Mouse (Mus musculus) limb, embryonic 15.5 days (tissue): Measurements from ENCODE around the gene Irf2bp2. TPM values are rescaled to one million over a fixed set of nuclear protein-coding genes. Genes with fewer than 3 reads are reported as not detected.

Source experiments
- ATAC-seq: fragments of 200-750 bp; cut with Nextera tagmentation; 2 replicates; pipeline ENCODE4 v1.8.0; 2017; ENCODE audit warnings: low read depth, moderate TSS enrichment; ENCODE audit not compliant: insufficient number of reproducible peaks, low FRiP score, low TSS enrichment
- H3K27ac ChIP-seq: fragments of 300-500 bp; sonication (generic); 2 replicates; pipeline ENCODE4 v1.5.1; 2015; ENCODE audit warnings: moderate library complexity, mild to moderate bottlenecking, inconsistent platforms
- H3K27me3 ChIP-seq: fragments of 300-500 bp; sonication (generic); 2 replicates; pipeline ENCODE4 v1.6.1; 2015; ENCODE audit warnings: inconsistent platforms
- H3K36me3 ChIP-seq: fragments of 300-500 bp; sonication (generic); 2 replicates; pipeline ENCODE4 v1.6.1; 2015; ENCODE audit warnings: inconsistent platforms
- H3K4me1 ChIP-seq: fragments of 300-500 bp; sonication (generic); 2 replicates; pipeline ENCODE4 v1.6.1; 2015; ENCODE audit warnings: inconsistent platforms
- H3K4me2 ChIP-seq: fragments of 300-500 bp; sonication (generic); 2 replicates; pipeline ENCODE4 v1.6.1; 2015; ENCODE audit warnings: mild to moderate bottlenecking, inconsistent platforms
- H3K4me3 ChIP-seq: fragments of 300-500 bp; sonication (generic); 2 replicates; pipeline ENCODE4 v1.5.1; 2015; ENCODE audit warnings: mild to moderate bottlenecking, inconsistent platforms
- H3K9ac ChIP-seq: fragments of 300-500 bp; sonication (generic); 2 replicates; pipeline ENCODE4 v1.6.1; 2015; ENCODE audit warnings: inconsistent platforms
- H3K9me3 ChIP-seq: fragments of 300-500 bp; sonication (generic); 2 replicates; pipeline ENCODE4 v1.6.1; 2016; ENCODE audit warnings: inconsistent platforms
- WGBS: fragments of 180-500 bp; shearing (Covaris S2); methylation state at CpG from one replicate; pipeline ENCODE4 v1.1.7; 2015; 5-methylcytosine and 5-hydroxymethylcytosine counted together
- polyA plus RNA-seq: library from polyadenylated mRNA; unstranded; fragments of >200 nt; fragmentation: Nextera tagmentation; extraction: Ambion mirVana; gene quantifications from 2 replicates; pipeline ENCODE4 v1.2.1, GENCODE M21; 2015

The Irf2bp2 gene
- polyA plus RNA-seq, 1 experiment from 2014 or later: 12.8 TPM

- H3K9ac ChIP-seq: no peak overlapping the region
- no peaks in the 10 kb centered on the region for H3K27me3 ChIP-seq
- no peak overlapping the region for H3K27ac ChIP-seq
- H3K4me2 ChIP-seq: no peak overlapping the region
- no peak for ATAC-seq
- H3K4me3 ChIP-seq: no peak overlapping the region
- WGBS: 93% methylated on average over 5 of the region's 5 CpGs
- H3K4me1 ChIP-seq: peaks cover 24% of the 10 kb centered on the region
- H3K36me3 ChIP-seq: no peaks in the 10 kb centered on the region
- no peaks in the 10 kb centered on the region for H3K9me3 ChIP-seq
These were observed 23.9 kb upstream of the Irf2bp2 start for GRCm38 (mm10) chr8:126617665-126618064.

DNA sequence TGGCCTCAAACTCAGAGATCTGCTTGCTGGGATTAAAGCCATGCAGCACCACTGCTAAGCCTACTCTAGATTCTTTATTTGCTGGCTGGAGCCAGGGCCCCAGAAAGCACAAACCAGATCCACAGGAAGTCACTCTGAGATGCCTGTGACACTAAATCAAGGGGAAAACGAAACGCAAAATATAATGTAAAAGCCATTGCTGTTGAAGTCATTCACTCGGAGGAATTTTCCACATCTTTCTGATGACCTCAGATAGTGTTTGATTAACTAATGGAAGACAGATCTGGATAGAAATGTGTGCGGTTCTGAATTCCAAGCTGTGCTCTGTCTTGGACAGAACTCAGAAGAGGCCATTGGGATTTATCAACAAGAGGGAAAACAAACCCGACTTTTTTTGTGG, 22.9 kb upstream of the Irf2bp2 start:
- Histone ChIP-seq H3K27ac (peak overlapping the region; percentile 77), H3K36me3 (no peaks in the 10 kb centered on the region), H3K4me1 (peaks cover 24% of the 10 kb centered on the region), H3K9ac (no peak overlapping the region), H3K4me3 (no peak overlapping the region), H3K4me2 (no peak overlapping the region), H3K9me3 (no peaks in the 10 kb centered on the region), H3K27me3 (no peaks in the 10 kb centered on the region)
- WGBS: 38% methylated on average over 5 of the region's 5 CpGs
- ATAC-seq: no peak

DNA sequence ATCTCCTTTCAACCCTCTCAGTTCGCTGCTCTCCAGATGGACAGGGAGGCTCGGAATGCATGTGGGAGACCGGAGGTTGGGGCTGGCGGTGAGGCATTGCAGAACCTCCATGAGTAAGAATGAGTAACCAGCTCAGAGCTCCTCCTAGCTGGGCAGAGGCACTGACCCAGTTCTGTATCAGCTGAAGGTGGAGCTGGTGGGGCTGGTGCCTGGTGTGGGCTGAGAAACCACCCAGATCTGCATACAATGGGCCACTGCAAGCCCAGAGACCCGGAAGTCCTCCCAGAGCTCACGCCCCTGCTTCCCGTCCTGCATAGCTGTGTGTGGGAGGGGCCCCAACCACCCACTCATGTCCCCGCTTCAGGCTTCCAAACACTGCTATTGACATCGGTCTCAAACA, 22.0 kb upstream of the Irf2bp2 start:
- WGBS: 43% methylated on average over 9 of the region's 9 CpGs
- Histone ChIP-seq H3K9me3 (no peaks in the 10 kb centered on the region), H3K4me3 (no peak overlapping the region), H3K36me3 (no peaks in the 10 kb centered on the region), H3K9ac (no peak overlapping the region), H3K27ac (peak overlapping the region; percentile 77), H3K4me1 (peaks cover 33% of the 10 kb centered on the region), H3K4me2 (no peak overlapping the region), H3K27me3 (no peaks in the 10 kb centered on the region)
- ATAC-seq: peak; percentile 16; the same call in 1 of the 2 replicates

DNA sequence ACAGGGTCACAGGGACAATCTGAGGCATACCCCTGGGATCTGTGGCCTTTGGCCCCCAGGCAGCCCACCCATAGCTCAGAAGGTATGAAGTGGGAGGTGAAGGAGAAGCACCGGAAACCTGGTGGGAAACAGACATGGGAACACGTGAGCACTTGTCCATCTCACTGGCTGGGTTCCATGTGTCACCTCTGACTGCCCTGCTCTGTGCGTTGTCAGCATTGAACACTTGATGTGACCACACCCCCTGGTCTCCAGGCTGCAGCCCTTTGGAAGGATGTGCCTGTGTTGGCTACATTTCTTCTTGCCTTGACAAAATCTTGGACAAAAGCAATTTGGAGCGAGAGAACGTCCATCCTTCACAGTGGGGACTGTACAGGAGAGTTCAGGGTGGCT, 20.9 kb upstream of the Irf2bp2 start:
- no peaks in the 10 kb centered on the region for H3K9me3 ChIP-seq
- H3K27ac ChIP-seq: peak overlapping the region; percentile 61; the same call in 1 of the 2 replicates
- no peaks in the 10 kb centered on the region for H3K36me3 ChIP-seq
- H3K4me1 ChIP-seq: peaks cover 36% of the 10 kb centered on the region
- no peak overlapping the region for H3K4me3 ChIP-seq
- no peak overlapping the region for H3K4me2 ChIP-seq
- H3K27me3 ChIP-seq: no peaks in the 10 kb centered on the region
- no peak for ATAC-seq
- 69% methylated on average over 5 of the region's 5 CpGs for WGBS
- H3K9ac ChIP-seq: no peak overlapping the region

DNA sequence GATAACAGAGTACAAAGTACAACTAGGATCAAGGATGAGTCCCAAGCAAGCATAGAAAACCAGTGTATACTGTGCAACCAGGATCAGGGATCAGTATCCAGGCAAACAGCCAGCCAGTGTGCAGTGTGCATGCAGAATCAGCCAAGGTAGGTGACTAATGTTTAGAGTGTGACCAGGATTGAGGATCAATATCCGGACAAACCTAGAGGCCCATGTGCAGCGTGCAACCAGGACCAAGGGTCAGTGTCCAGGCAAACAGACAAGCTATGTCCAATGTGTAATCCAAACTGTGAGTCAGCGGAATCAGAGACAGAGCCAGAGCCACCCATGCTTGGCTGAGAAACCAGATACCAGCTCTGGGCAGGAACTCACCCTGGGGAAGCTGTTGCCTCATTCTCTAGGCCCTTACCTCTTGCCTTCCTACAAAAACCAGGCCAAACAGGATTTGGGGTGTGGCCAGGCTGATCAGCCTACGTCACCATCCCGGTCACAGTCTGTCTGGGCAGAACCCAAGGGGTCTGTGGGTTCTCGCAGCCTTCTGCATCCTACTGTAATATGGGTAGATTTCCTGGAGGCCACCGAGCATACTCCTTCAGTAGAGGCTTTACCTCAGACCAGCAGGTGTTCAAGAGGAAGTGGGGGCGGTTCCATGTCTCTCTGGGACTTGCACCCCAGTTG, 20.4 kb upstream of the Irf2bp2 start:
- Histone ChIP-seq H3K36me3 (no peaks in the 10 kb centered on the region), H3K9me3 (no peaks in the 10 kb centered on the region), H3K9ac (no peak overlapping the region), H3K27me3 (no peaks in the 10 kb centered on the region), H3K4me3 (no peak overlapping the region), H3K4me2 (no peak overlapping the region), H3K4me1 (peaks cover 32% of the 10 kb centered on the region), H3K27ac (peak overlapping the region; percentile 61)
- ATAC-seq: no peak
- WGBS: 77% methylated on average over 8 of the region's 8 CpGs

DNA sequence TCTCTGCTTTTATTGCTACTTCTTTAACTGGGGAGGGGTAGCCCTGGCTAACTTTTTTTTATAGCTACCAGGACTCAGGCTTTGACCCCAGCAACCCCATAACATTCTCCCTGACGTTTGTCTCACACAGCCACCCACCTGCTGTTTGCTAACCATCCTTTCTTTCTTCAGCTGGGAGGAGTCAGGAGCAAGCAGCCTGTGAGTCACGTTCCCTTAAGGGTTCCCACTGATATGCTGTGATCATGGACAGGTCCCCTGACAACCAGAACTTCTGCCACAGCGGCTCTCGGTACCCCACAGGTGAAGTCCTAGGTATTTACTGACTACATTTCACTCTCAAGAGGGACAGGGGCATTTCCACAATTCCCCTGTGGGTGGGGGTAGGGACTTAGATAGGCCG, 19.4 kb upstream of the Irf2bp2 start:
- 62% methylated on average over 5 of the region's 5 CpGs for WGBS

GRCm38 (mm10) chr8:126612739-126613138, 19.0 kb upstream of the Irf2bp2 start:
- peaks cover 41% of the 10 kb centered on the region for H3K4me1 ChIP-seq
- H3K9ac ChIP-seq: no peak overlapping the region
- no peak overlapping the region for H3K27ac ChIP-seq
- no peaks in the 10 kb centered on the region for H3K36me3 ChIP-seq
- no peak overlapping the region for H3K4me2 ChIP-seq
- no peaks in the 10 kb centered on the region for H3K27me3 ChIP-seq
- 79% methylated on average over 3 of the region's 3 CpGs for WGBS
- H3K4me3 ChIP-seq: no peak overlapping the region
- no peak for ATAC-seq
- no peaks in the 10 kb centered on the region for H3K9me3 ChIP-seq

More for the DNA sequence above, 19.4 kb upstream of the Irf2bp2 start:
- Histone ChIP-seq H3K4me2 (no peak overlapping the region), H3K9me3 (no peaks in the 10 kb centered on the region), H3K27me3 (no peaks in the 10 kb centered on the region), H3K9ac (no peak overlapping the region), H3K4me1 (peaks cover 38% of the 10 kb centered on the region), H3K27ac (peak overlapping the region; percentile 43; the same call in 1 of the 2 replicates), H3K36me3 (no peaks in the 10 kb centered on the region), H3K4me3 (no peak overlapping the region)
- ATAC-seq: no peak

DNA sequence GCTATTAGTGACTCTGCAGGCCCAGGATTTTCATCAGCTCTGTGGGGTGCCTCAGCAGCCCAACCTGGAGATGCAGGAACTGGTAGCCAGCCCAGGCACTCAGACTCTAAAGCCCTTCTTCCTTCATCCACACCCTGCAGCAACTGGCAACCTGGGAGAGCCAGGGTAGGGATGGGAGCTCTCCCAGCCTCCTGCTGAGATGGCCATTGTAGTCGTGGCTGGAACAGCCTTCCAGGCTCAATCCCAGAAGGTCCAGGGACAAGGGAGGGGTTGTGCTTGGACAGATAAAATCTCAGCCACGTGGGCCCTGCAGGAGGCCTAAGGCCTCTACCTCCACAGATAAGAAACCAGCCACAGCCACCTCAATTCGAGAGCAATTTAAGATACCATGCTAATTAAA, 16.9 kb upstream of the Irf2bp2 start:
- H3K4me1 ChIP-seq: peaks cover 38% of the 10 kb centered on the region
- no peak for ATAC-seq
- no peaks in the 10 kb centered on the region for H3K9me3 ChIP-seq
- no peak overlapping the region for H3K4me3 ChIP-seq
- 15% methylated on average over 3 of the region's 3 CpGs for WGBS
- H3K36me3 ChIP-seq: no peaks in the 10 kb centered on the region
- H3K4me2 ChIP-seq: no peak overlapping the region
- 0 out of 2 replicates have a peak overlapping the region, but pooled peaks have one; percentile 43 for H3K27ac ChIP-seq
- H3K9ac ChIP-seq: no peak overlapping the region
- H3K27me3 ChIP-seq: no peaks in the 10 kb centered on the region

DNA sequence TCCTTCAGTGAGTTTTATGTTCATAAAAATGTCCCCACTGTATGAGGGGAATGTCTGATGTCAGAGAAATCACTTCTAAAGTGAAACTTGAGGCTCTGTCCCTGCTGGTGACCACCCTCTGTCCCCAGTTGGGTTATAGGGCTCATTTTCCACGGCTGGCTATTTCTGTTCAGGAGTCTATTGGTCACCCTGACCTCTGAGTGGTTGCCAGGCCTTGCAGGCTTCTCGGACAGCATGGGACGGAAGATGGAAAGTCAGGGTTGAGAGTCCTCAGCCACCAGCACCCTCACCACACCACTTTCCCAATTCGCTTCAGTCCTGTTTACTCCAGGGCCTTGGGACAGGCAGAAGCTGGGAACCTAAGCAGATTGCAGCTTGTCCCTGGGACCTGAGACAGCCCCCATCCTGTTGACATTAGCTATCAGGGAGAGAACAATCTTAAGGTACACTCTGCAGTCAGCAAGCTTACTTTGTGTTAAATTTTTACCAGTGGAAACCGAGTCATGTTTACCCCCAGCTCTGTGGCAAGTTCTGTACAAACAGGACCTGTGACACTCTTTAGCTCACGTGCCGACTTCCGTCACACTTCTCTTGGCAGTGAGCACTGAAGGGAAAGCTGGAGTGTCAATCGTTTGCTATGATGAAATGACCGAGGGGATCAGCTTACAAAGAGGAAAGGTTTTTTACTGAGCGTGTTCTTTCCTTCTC, 15.9 kb upstream of the Irf2bp2 start:
- Histone ChIP-seq H3K27me3 (no peaks in the 10 kb centered on the region), H3K4me1 (peaks cover 32% of the 10 kb centered on the region), H3K4me3 (no peak overlapping the region), H3K27ac (no peak overlapping the region), H3K9me3 (no peaks in the 10 kb centered on the region), H3K4me2 (no peak overlapping the region), H3K9ac (no peak overlapping the region), H3K36me3 (no peaks in the 10 kb centered on the region)
- 82% methylated on average over 11 of the region's 11 CpGs for WGBS
- no peak for ATAC-seq

- WGBS: 21% methylated on average over 8 of the region's 8 CpGs
- Histone ChIP-seq H3K27ac (peak overlapping the region; percentile 88), H3K27me3 (no peaks in the 10 kb centered on the region), H3K9ac (no peak overlapping the region), H3K36me3 (no peaks in the 10 kb centered on the region), H3K4me2 (0 out of 2 replicates have a peak overlapping the region, but pooled peaks have one; percentile 3), H3K4me3 (no peak overlapping the region), H3K9me3 (no peaks in the 10 kb centered on the region), H3K4me1 (peaks cover 42% of the 10 kb centered on the region)
- ATAC-seq: peak; percentile 76
These were observed 9.6 kb upstream of the Irf2bp2 start for GRCm38 (mm10) chr8:126603241-126603947.

DNA sequence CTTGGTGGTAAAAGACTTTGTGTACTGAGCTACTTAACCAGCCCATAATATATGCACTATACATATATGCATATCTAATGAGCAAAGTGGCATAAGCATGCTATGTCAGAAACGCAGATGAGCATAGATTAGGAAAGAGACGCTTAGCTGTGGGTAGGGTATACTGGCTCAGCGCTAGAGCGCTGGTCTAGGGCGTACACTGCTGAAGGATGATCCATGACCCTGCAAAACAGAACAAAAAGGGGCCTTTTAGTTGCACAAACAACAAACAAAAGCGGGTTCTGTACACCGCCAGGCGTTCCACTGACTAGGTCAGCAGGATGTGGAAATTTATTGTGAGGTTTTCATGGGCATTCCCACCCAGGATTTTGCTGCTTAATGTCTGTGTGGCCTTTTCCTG, 8.9 kb upstream of the Irf2bp2 start:
- Histone ChIP-seq H3K27ac (peak overlapping the region; percentile 88), H3K27me3 (no peaks in the 10 kb centered on the region), H3K4me3 (no peak overlapping the region), H3K4me2 (no peak overlapping the region), H3K9me3 (no peaks in the 10 kb centered on the region), H3K9ac (no peak overlapping the region), H3K36me3 (no peaks in the 10 kb centered on the region), H3K4me1 (peaks cover 40% of the 10 kb centered on the region)
- 55% methylated on average over 8 of the region's 8 CpGs for WGBS
- ATAC-seq: no peak

GRCm38 (mm10) chr8:126601325-126601724, 7.5 kb upstream of the Irf2bp2 start:
- H3K4me2 ChIP-seq: no peak overlapping the region
- 29% methylated on average over 5 of the region's 5 CpGs for WGBS

More at GRCm38 (mm10) chr8:126601325-126601724, 7.5 kb upstream of the Irf2bp2 start:
- Histone ChIP-seq H3K9ac (no peak overlapping the region), H3K27ac (0 out of 2 replicates have a peak overlapping the region, but pooled peaks have one; percentile 35), H3K4me3 (no peak overlapping the region), H3K4me1 (peaks cover 53% of the 10 kb centered on the region), H3K36me3 (no peaks in the 10 kb centered on the region), H3K27me3 (no peaks in the 10 kb centered on the region), H3K9me3 (no peaks in the 10 kb centered on the region)
- no peak for ATAC-seq
